Mouse (Mus musculus) lung, postnatal 0 days (tissue): Measurements from ENCODE around the gene Slc25a23. TPM values are rescaled to one million over a fixed set of nuclear protein-coding genes. Genes with fewer than 3 reads are reported as not detected.
A peak's percentile ranks its signal among the peaks of the same experiment; 100 is the strongest.

ENCODE experiments used
- ATAC-seq: fragments of 200-750 bp; cut with Nextera tagmentation; 2 replicates; pipeline ENCODE4 v1.8.0; 2017; ENCODE audit warnings: moderate library complexity
- DNase-seq: peaks from one replicate; pipeline ENCODE4 v3.0.0-alpha.2; 2016; ENCODE audit warnings: low spot score
- H3K27ac ChIP-seq: fragments of 300-500 bp; sonication (generic); 2 replicates; pipeline ENCODE4 v1.5.1; 2014; ENCODE audit warnings: antibody characterized with exemption, mild to moderate bottlenecking, low read length, mixed read lengths
- H3K27me3 ChIP-seq: fragments of 300-500 bp; sonication (generic); replicated peaks from 2 replicates; pipeline ENCODE4 v1.6.1; 2014; ENCODE audit warnings: low read length, mixed read lengths; ENCODE audit not compliant: insufficient read depth
- H3K36me3 ChIP-seq: fragments of 300-500 bp; sonication (generic); 2 replicates; pipeline ENCODE4 v1.6.1; 2014; ENCODE audit warnings: low read length, mixed read lengths; ENCODE audit not compliant: insufficient read depth
- H3K4me1 ChIP-seq: fragments of 300-500 bp; sonication (generic); 2 replicates; pipeline ENCODE4 v1.6.1; 2014; ENCODE audit warnings: antibody characterized with exemption, low read depth, low read length, mixed read lengths; ENCODE audit not compliant: insufficient read depth
- H3K4me2 ChIP-seq: fragments of 300-500 bp; sonication (generic); replicated peaks from 2 replicates; pipeline ENCODE4 v1.6.1; 2014; ENCODE audit warnings: low read depth, mild to moderate bottlenecking, low read length, moderate library complexity, mixed read lengths
- H3K4me3 ChIP-seq: fragments of 300-500 bp; sonication (generic); 2 replicates; pipeline ENCODE4 v1.5.1; 2014; ENCODE audit warnings: low read depth, low read length
- H3K9ac ChIP-seq: fragments of 300-500 bp; sonication (generic); replicated peaks from 2 replicates; pipeline ENCODE4 v1.6.1; 2014; ENCODE audit warnings: low read depth, mild to moderate bottlenecking
- H3K9me3 ChIP-seq: fragments of 300-500 bp; sonication (generic); 2 replicates; pipeline ENCODE4 v1.6.1; 2016; ENCODE audit warnings: low read length, mixed read lengths
- CTCF ChIP-seq: IDR thresholded peaks from 2 replicates; pipeline ENCODE4 v1.5.1; 2016; ENCODE audit warnings: antibody characterized with exemption, mild to moderate bottlenecking
- EP300 ChIP-seq: IDR thresholded peaks from 2 replicates; pipeline ENCODE4 v1.6.1; 2016; ENCODE audit warnings: antibody characterized with exemption, mild to moderate bottlenecking, control low read depth
- WGBS: fragments of 180-500 bp; shearing (Covaris S2); extraction: QIAGEN DNeasy Blood & Tissue Kit; methylation state at CpG from one replicate; pipeline ENCODE4 v1.1.7; 2014; 5-methylcytosine and 5-hydroxymethylcytosine counted together
- polyA plus RNA-seq: library from polyadenylated mRNA; unstranded; fragments of >200 nt; fragmentation: Nextera tagmentation; extraction: Ambion mirVana; gene quantifications from 2 replicates; pipeline ENCODE4 v1.2.1, GENCODE M21; 2015

Slc25a23 gene
- polyA plus RNA-seq, 1 experiment from 2014 or later = 5.9 TPM

DNA sequence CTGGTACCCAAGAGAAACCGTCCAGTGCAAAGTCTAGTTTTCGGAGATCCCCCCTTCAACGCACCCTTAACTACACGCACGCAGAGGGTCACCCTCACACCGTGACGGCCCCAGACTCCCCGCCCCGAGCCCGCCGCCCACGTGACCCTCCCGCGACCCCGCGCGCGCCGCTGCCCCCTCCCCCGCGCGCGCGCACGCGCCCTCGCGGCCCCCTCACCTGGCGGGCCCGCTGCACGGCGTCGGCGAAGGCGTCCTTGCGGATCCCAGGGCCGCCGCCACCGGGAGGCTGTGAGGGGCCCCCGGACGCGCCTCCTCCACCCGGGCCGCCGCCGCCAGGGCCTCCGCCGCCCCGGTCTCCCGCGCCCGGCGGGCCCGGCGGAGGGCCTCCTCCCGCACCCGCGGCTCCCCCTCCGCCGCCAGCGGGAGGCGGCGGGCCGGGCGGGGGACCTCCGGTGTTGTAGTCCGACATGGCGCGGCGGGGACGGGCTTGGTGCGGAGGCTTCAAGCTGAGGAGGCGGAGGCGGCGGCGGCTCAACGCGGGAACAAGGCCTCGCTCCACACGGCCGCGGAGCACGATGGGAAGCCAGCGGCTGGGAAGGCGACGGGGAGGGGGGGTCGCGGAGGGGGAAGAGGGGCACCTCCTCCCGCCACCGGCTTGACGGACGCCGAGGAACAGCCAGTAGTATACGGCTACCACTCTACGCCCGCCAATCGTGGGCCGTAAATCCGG lies 28.6 kb downstream of the Slc25a23 start, which contains the start of gene Khsrp:
Khsrp (minus strand) TSS at position 592 of the 730 bp plus-strand sequence.
- Histone ChIP-seq H3K4me1 (peaks cover 13% of the 10 kb centered on the region; the same call in 1 of the 2 replicates), H3K27ac (peak within 1 kb of the TSS; percentile 89), H3K9me3 (no peaks in the 10 kb centered on the region), H3K9ac (peak within 1 kb of the TSS; percentile 97), H3K36me3 (0 out of 2 replicates have a peak, but pooled peaks cover 5% of the 10 kb centered on the region), H3K4me3 (peak within 1 kb of the TSS; percentile 96), H3K4me2 (peak within 1 kb of the TSS; percentile 85), H3K27me3 (no peaks in the 10 kb centered on the region)
- DNase-seq (peak; percentile 30), ATAC-seq (no peak)
- TF ChIP-seq EP300 (no peak), CTCF (no peak)
- WGBS = 2% methylated on average over 27 of the region's 99 CpGs

DNA sequence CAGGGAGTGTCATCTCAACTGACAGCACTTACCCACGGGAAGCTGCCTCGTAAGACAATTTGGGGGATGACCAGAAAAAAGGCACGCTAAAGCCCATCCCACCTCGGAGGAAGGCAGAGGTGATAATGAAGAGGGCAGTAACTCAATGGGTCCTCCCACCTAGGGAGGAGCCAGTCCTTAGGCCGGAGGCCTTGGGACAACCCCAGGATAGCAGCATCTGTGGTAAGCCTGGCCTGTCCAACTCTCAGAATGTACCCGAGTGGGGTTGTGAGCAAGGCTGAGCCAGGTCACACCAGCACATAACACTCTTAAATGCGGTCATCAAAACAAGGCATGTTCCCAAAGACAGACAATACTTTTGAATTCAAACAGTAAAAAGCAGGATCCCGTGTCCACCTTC lies 30.0 kb downstream of the Slc25a23 start:
- Histone ChIP-seq H3K27me3 (no peaks in the 10 kb centered on the region), H3K4me2 (peak overlapping the region; percentile 85), H3K9me3 (no peaks in the 10 kb centered on the region), H3K27ac (no peak overlapping the region), H3K36me3 (peaks cover 19% of the 10 kb centered on the region), H3K4me3 (0 out of 2 replicates have a peak overlapping the region, but pooled peaks have one; percentile 12), H3K4me1 (peaks cover 13% of the 10 kb centered on the region; the same call in 1 of the 2 replicates), H3K9ac (peak overlapping the region; percentile 97; the same call in 1 of the 2 replicates)
- ATAC-seq (no peak), DNase-seq (peak; percentile 13)
- WGBS = 23% methylated on average over 8 of the region's 8 CpGs
- TF ChIP-seq EP300 (no peak), CTCF (no peak)

DNA sequence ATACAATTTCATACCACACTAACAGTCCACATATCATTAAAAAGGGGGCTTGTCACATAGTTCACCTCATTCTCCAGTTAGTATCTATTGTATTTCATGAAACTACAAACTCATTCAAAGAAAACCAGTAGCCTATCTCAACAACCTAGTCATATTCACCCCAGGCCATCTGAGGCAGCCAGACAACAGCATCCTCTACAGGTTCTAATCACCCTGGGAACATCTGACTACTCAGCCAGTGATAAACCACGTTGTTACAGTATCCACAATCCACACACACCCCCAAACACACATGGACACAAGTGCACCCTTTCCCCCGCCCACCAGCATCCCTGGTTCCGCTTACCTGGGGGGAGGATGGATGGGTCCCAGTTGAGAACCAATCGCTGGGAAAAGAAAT lies 32.2 kb downstream of the Slc25a23 start:
- H3K9ac ChIP-seq = no peak overlapping the region
- no peak overlapping the region for H3K4me2 ChIP-seq
- no peaks in the 10 kb centered on the region for H3K27me3 ChIP-seq
- no peak for TF ChIP-seq EP300
- DNase-seq (no peak), ATAC-seq (no peak)
- no peaks in the 10 kb centered on the region for H3K9me3 ChIP-seq
- peaks cover 13% of the 10 kb centered on the region; the same call in 1 of the 2 replicates for H3K4me1 ChIP-seq
- H3K36me3 ChIP-seq = peaks cover 39% of the 10 kb centered on the region
- no peak overlapping the region for H3K27ac ChIP-seq
- WGBS = 82% methylated on average over 4 of the region's 4 CpGs
- H3K4me3 ChIP-seq = no peak overlapping the region

- no peak overlapping the region for H3K4me3 ChIP-seq
- WGBS = 87% methylated on average over 5 of the region's 5 CpGs
- no peak overlapping the region for H3K4me2 ChIP-seq
- no peak for ATAC-seq
- peaks cover 43% of the 10 kb centered on the region for H3K36me3 ChIP-seq
- H3K27me3 ChIP-seq = no peaks in the 10 kb centered on the region
- H3K27ac ChIP-seq = no peak overlapping the region
- no peak for DNase-seq
- H3K4me1 ChIP-seq = no peaks in the 10 kb centered on the region
- H3K9me3 ChIP-seq = no peaks in the 10 kb centered on the region
- no peak for TF ChIP-seq EP300
- TF ChIP-seq CTCF = no peak
- H3K9ac ChIP-seq = no peak overlapping the region
Measured at GRCm38 (mm10) chr17:57020960-57021359, 38.7 kb downstream of the Slc25a23 start.

GRCm38 (mm10) chr17:57019693-57020092 lies 40.0 kb downstream of the Slc25a23 start:
- H3K27ac ChIP-seq = no peak overlapping the region
- no peaks in the 10 kb centered on the region for H3K4me1 ChIP-seq
- DNase-seq = no peak
- H3K4me2 ChIP-seq = no peak overlapping the region
- 81% methylated on average over 2 of the region's 2 CpGs for WGBS
- H3K9ac ChIP-seq = no peak overlapping the region
- ATAC-seq = no peak
- peaks cover 31% of the 10 kb centered on the region for H3K36me3 ChIP-seq
- no peak overlapping the region for H3K4me3 ChIP-seq
- no peaks in the 10 kb centered on the region for H3K9me3 ChIP-seq
- no peaks in the 10 kb centered on the region for H3K27me3 ChIP-seq
- TF ChIP-seq EP300 = no peak
- TF ChIP-seq CTCF = no peak

DNA sequence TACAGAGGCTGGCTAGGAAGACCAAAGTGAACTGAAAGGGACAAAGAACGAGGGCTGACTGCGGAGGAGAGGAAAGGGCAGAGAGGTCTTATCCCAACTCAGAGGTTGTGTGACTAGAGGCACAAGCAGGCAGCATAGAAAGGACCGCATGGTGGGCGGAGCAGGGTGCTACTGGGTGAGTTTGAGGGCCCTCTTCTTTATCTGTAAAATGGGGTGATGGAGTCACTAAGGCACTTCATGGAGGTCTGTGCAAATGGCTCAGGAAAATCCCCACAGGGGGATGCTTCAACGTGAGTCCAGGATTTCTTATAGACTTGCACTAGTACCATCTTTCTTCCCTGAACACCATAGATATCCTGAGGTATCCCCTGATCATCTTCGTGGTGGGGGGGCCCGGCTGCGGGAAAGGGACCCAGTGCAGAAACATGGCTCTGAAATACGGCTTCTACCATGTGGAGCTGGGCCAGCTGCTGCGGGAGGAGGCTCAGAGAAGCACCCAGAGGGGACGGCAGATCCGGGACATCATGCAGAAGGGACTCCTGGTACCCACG lies 47.3 kb downstream of the Slc25a23 start:
- 60% methylated on average over 13 of the region's 13 CpGs for WGBS
- H3K9ac ChIP-seq = peak overlapping the region; percentile 60; the same call in 1 of the 2 replicates
- no peak for ATAC-seq
- TF ChIP-seq CTCF (no peak), EP300 (no peak)
- no peaks in the 10 kb centered on the region for H3K27me3 ChIP-seq
- peak overlapping the region; percentile 68; the same call in 1 of the 2 replicates for H3K4me3 ChIP-seq
- peak overlapping the region; percentile 82; the same call in 1 of the 2 replicates for H3K27ac ChIP-seq
- H3K4me1 ChIP-seq = no peaks in the 10 kb centered on the region
- no peaks in the 10 kb centered on the region for H3K36me3 ChIP-seq
- DNase-seq = no peak
- peak overlapping the region; percentile 74; the same call in 1 of the 2 replicates for H3K4me2 ChIP-seq
- no peaks in the 10 kb centered on the region for H3K9me3 ChIP-seq
